8 mouse cellular contexts compared by ENCODE assay signal in genomic region chr14:121648581-121649060, GRCm38 (mm10).
DNase-seq lines count a peak whose midpoint lies in the region; ATAC-seq lines count a peak whose summit lies in the region.

No protein-coding gene starts in this region.

- H3K4me2 ChIP-seq in forebrain, embryonic 12.5 days = no peak overlapping the region
- no peak overlapping the region for H3K4me2 ChIP-seq in forebrain, embryonic 13.5 days
- no peak overlapping the region for H3K4me2 ChIP-seq in forebrain, embryonic 15.5 days (replicated peaks)

- H3K9me3 ChIP-seq in forebrain, embryonic 12.5 days = no peaks in the 10 kb centered on the region
- H3K9me3 ChIP-seq in forebrain, embryonic 13.5 days (replicated peaks) = no peaks in the 10 kb centered on the region
- no peaks in the 10 kb centered on the region for H3K9me3 ChIP-seq in forebrain, embryonic 15.5 days

- 72% methylated on average over 9 of the region's 9 CpGs for WGBS in forebrain, embryonic 12.5 days
- WGBS in forebrain, embryonic 13.5 days = 72% methylated on average over 9 of the region's 9 CpGs
- WGBS in forebrain, embryonic 15.5 days = 69% methylated on average over 9 of the region's 9 CpGs

- no peak for ATAC-seq in forebrain, embryonic 12.5 days (ENCODE audit: low FRiP score)
- no peak for ATAC-seq in forebrain, embryonic 13.5 days
- ATAC-seq in forebrain, embryonic 15.5 days (replicated peaks) = no peak
- ATAC-seq in erythroid progenitor cell, adult 5-6 weeks (replicated peaks; ENCODE audit: low FRiP score, poor library complexity, severe bottlenecking) = no peak

- H3K27ac ChIP-seq in forebrain, embryonic 12.5 days = 0 out of 2 replicates have a peak overlapping the region, but pooled peaks have one; percentile 25
- no peak overlapping the region for H3K27ac ChIP-seq in forebrain, embryonic 13.5 days
- no peak overlapping the region for H3K27ac ChIP-seq in forebrain, embryonic 15.5 days (replicated peaks)

- no peak overlapping the region for H3K4me3 ChIP-seq in forebrain, embryonic 12.5 days (replicated peaks)
- no peak overlapping the region for H3K4me3 ChIP-seq in forebrain, embryonic 13.5 days
- no peak overlapping the region for H3K4me3 ChIP-seq in forebrain, embryonic 15.5 days

- DNase-seq in heart, adult 9 months (ENCODE audit: low spot score in 2 of 2) = peak; percentile 64 to 79
- DNase-seq in kidney, adult 9 months = peak; percentile 60
- DNase-seq in lung, postnatal 36 days = peak; percentile 54
- no peak for DNase-seq in urinary bladder, postnatal 25 days (ENCODE audit: low spot score)

- no peaks in the 10 kb centered on the region; the same call in 1 of the 2 replicates for H3K4me1 ChIP-seq in forebrain, embryonic 12.5 days
- no peaks in the 10 kb centered on the region for H3K4me1 ChIP-seq in forebrain, embryonic 13.5 days
- H3K4me1 ChIP-seq in forebrain, embryonic 15.5 days = no peaks in the 10 kb centered on the region

- no peaks in the 10 kb centered on the region for H3K27me3 ChIP-seq in forebrain, embryonic 12.5 days
- H3K27me3 ChIP-seq in forebrain, embryonic 13.5 days = no peaks in the 10 kb centered on the region
- no peaks in the 10 kb centered on the region for H3K27me3 ChIP-seq in forebrain, embryonic 15.5 days

- no peak overlapping the region for H3K9ac ChIP-seq in forebrain, embryonic 12.5 days
- no peak overlapping the region for H3K9ac ChIP-seq in forebrain, embryonic 13.5 days
- H3K9ac ChIP-seq in forebrain, embryonic 15.5 days (replicated peaks) = no peak overlapping the region

- no peaks in the 10 kb centered on the region for H3K36me3 ChIP-seq in forebrain, embryonic 12.5 days (replicated peaks)
- no peaks in the 10 kb centered on the region for H3K36me3 ChIP-seq in forebrain, embryonic 13.5 days (ENCODE audit: poor library complexity, severe bottlenecking)
- H3K36me3 ChIP-seq in forebrain, embryonic 15.5 days = no peaks in the 10 kb centered on the region
